Mouse (Mus musculus) cerebellum, adult 2 months (tissue): ENCODE data around the gene Plxna2.

Experiments used
- CTCF ChIP-seq: fragments of 200-500 bp; IDR thresholded peaks from 2 replicates; pipeline ENCODE4 v1.5.1; 2011; ENCODE audit warnings: low read depth, mild to moderate bottlenecking, control low read depth, low read length, moderate library complexity, borderline replicate concordance; ENCODE audit not compliant: insufficient read depth
- POLR2A ChIP-seq: fragments of 200-500 bp; IDR thresholded peaks from 2 replicates; pipeline ENCODE4 v1.6.1; 2011; ENCODE audit warnings: low read length, control low read depth, borderline replicate concordance; ENCODE audit not compliant: insufficient read depth

DNA sequence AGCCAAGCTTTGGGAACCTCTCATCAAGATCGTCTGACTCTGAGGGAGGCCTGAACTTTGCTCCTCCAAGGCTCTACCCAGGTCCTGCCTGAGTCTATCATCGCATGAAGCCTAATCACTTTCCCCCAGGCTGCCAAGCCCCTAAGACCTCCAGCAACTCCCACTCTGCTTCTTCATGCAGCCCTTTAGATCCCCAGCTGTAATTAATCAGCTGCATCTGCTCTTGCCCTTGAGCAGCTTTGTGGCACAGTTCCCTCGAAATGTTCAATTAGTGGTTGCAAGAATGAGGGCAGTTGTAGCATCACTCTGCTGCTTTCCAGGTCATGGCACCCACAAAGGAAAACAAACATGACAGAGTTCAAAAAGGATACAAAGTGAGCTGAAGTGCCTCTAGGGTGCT lies 155.9 kb downstream of the Plxna2 start:
- TF ChIP-seq POLR2A, result no peak
- TF ChIP-seq CTCF, result no peak
